Mouse (Mus musculus) mouse embryonic stem cell (cell line): Measurements from ENCODE around the gene Echdc2.
"Not testable (repeated sequence)": the region's sequence is repeated elsewhere in the genome, so short reads cannot be mapped to it uniquely, and the experiment has no call there.

ENCODE experiments used
- in situ Hi-C, 2 experiments: fragments of 300-500 bp; cut with MboI; formaldehyde crosslinking; loops; 1 replicate in 1 of 2; 3 replicates in 1 of 2; pipeline ENCODE4 v1.14.3; 2019 to 2020; ENCODE audit warnings: low sequenced_read_pairs in 2 of 2, low pct_unique_long_range_greater_than_20kb in 1 of 2, mixed read lengths in 1 of 2; ENCODE audit not compliant: unreplicated experiment in 1 of 2

The Echdc2 gene

DNA sequence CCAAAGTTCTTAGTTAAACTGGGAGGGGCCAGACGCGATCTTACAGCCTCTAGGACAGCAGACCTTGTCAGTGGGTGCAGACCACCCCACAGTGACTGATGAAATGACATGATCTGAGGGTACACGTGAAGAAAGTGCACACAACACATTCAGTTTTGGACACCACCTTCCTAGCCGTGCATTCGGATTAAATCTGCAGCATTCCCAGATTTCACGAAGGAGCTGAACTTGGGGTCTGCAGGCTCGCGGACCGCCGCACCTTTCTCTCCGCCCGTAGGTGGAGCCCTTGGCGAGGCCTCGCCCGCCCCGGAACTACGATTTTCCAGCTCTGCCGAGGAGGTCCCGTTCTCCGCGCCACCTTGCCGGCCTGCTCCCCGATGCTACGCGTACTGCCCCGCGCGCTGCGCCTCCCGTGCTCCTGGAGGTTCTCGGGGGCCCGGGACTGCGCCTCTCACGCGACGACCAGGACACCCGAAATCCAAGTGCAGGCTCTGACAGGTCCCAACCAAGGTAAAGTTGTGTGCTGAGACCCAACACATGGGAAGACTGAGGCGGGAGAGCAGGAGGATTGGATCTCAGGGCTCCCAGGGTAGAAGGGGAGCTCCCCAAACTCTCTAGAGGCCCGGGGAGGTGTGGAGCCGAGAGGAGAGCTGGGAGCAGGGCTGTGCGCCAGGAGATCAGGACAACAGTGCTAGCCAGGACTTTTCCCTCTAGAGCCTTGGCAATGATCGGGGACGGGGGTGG is at the start of gene Echdc2:
Gene Echdc2 (plus strand): TSS at position 286 of the 744 bp plus-strand sequence.
- in situ Hi-C loops = no loop called here

GRCm38 (mm10) chr4:108116466-108116865 is 48.8 kb upstream of the Echdc2 start:
- in situ Hi-C loops = no loop called here

DNA sequence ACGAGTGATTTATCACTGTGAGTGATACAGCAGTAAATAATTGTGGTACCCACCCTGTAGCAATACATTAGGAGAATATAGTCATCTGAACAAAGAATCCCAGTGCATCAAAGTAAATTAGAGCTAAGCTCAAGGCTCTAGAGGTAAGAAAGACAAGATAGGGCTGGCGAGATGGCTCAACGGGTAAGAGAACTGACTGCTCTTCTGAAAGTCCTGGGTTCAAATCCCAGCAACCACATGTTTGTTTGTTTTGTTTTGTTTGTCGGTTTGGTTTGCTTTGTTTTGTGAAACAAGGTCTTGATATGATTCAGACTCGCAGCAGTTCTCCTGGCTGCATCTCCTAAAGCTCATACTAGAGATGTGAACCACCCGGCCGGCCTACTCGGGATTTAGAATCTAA is 47.7 kb upstream of the Echdc2 start:
- in situ Hi-C loops = no loop called here

DNA sequence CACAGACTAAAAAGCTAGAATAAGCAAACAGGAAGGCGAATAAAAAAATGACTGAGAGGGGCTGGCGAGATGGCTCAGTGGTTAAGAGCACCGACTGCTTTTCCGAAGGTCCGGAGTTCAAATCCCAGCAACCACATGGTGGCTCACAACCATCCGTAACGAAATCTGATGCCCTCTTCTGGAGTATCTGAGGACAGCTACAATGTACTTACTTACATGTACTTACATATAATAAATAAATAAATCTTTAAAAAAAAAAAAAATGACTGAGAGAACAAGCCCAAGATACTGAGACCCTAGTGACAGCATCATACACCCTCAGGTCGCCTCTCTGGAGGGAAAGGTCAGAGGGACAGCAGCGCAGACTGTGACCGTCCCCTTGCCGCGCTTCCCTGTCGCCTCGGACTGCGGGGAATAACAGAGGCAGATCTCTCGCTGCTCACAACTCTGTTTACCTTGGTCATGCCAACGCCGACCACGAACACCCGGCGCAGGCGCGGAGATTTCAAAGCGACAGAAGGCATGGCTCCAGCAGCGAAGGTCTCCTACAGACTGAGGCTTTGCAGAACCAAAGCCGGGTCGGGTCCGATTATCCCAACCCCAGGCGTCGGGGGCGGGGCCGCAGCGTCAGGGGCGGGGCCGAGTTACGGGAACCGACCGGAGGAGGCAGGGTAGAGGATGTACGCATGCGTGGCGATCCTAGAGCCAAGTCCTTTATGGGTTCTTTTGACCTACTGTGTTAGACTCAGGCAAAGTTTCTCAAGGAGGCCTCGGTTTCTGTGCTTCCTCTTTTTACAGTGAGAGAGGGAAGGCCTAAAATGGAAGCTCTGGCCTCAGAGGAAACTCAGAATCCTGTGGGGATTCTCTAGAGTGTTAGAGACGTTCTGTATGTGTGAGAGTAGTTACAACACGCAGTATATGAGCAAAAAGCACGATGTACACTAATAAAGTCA is 47.0 kb upstream of the Echdc2 start:
- in situ Hi-C loops = no loop called here

- in situ Hi-C loops = no loop called here
Measured at GRCm38 (mm10) chr4:108124104-108124503, 41.1 kb upstream of the Echdc2 start.

DNA sequence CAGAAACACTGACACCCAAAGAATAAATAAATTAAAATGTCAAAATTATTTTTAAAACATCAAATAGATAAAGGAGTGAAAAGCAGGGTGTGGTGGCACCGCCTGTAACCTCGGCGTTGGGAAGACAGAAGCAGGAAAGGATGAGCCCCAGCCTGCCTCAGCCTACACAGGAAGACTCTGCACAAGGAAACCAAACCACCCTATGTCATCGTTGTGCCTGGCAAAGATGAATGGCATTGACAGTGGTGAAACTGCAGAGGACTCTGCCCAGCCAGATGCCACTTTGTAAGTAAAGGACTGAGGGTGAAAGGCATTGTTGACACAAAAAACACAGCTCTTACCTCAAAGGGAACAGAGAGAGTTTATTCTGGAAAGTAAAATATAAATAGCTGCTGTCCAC is 39.0 kb upstream of the Echdc2 start:
- in situ Hi-C loops = no loop called here

- in situ Hi-C loops = no loop called here
Measured at GRCm38 (mm10) chr4:108127516-108127915, 37.7 kb upstream of the Echdc2 start.

GRCm38 (mm10) chr4:108128339-108128738 is 36.9 kb upstream of the Echdc2 start:
- in situ Hi-C loops = no loop called here

- in situ Hi-C loops = no loop called here
Measured at GRCm38 (mm10) chr4:108130452-108130851, 34.8 kb upstream of the Echdc2 start.

GRCm38 (mm10) chr4:108136938-108137337 is 28.3 kb upstream of the Echdc2 start:
- in situ Hi-C loops = no loop called here

GRCm38 (mm10) chr4:108143178-108143577 is 22.1 kb upstream of the Echdc2 start:
- in situ Hi-C loops = not testable (repeated sequence)

GRCm38 (mm10) chr4:108143778-108144177 is 21.5 kb upstream of the Echdc2 start:
- in situ Hi-C loops = no loop called here

DNA sequence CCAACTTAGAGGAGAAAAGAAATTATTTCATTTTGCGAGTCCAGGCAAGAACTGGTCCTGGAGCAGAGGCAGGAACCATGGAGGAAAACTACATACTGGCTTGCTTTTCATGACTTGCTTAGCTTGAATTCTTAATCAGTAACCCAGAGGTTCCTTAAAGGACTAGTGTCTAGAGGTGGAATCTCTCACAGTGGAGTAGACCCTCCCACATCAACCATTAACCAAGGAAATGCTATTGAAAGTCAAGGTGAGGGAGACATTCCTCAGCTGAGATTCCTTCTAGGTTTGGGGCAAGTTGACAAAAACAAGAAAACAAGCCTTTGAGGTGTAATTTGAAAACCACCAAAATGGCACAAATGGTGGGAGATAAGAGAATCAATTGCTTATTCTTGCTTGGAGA is 20.4 kb upstream of the Echdc2 start, which contains the start of gene Scp2:
Gene Scp2 (minus strand): TSS at position 119 of the 400 bp plus-strand sequence.
- in situ Hi-C loops = no loop called here

GRCm38 (mm10) chr4:108145554-108145953 is 19.7 kb upstream of the Echdc2 start:
- in situ Hi-C loops = not testable (repeated sequence)

GRCm38 (mm10) chr4:108155141-108155540 is 10.1 kb upstream of the Echdc2 start:
- in situ Hi-C loops = not testable (repeated sequence)

GRCm38 (mm10) chr4:108161936-108162335 is 3.3 kb upstream of the Echdc2 start:
- in situ Hi-C loops = no loop called here

DNA sequence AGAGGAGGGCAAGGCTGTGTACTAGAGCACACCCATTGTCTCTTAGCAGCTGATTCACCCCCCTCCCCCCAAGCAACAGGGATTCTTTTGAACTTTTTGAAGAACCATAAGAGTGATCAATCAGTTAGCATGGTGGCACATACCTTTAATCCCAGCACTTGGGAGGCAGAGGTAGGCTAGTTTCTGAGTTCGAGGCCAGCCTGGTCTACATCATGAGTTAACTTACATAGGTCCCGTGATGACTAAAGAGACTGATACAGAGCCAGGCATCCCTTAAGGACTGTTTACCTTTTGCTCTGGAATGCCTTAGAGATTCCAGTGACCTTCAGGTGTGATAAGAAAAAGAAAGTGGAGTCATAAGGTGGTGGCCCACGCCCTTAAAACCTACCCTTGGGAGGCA is 1.9 kb upstream of the Echdc2 start:
- in situ Hi-C loops = no loop called here

GRCm38 (mm10) chr4:108166874-108167273 is 1.6 kb downstream of the Echdc2 start:
- in situ Hi-C loops = no loop called here

DNA sequence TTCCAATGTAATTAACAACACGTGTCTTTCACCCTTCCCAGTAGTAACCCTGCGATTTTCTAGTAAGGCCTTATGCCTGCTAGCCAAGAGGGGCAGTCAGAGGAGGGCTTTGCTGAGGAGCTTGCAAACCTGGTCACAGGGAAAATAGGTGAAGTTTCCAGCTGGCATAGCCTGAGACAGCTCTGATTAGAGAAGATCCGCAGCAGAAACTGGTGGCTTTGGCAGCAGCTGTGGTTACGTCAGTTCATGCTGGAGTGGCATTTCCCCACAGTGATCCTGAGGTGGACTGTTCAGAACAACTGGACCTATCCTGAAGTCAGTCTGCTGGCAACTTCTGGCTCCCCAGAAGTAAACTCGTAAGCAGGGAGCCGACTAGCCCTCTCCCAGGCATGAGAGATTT is 2.8 kb downstream of the Echdc2 start:
- in situ Hi-C loops = no loop called here
